Mouse (Mus musculus): ENCODE results near the gene Flvcr1. TPM values are rescaled to one million over a fixed set of nuclear protein-coding genes. Genes with fewer than 3 reads are reported as not detected.

Flvcr1 gene
- polyA plus RNA-seq, 1 experiment from 2014 or later, result 5.6 TPM

- peaks cover 22% of the 10 kb centered on the region for H3K36me3 ChIP-seq (ENCODE audit: control insufficient read depth, insufficient read depth, low read length)
These were observed 11.7 kb downstream of the Flvcr1 start for GRCm38 (mm10) chr1:191014271-191014670.

GRCm38 (mm10) chr1:191008707-191009106, 17.3 kb downstream of the Flvcr1 start:
- WGBS (ENCODE audit: insufficient replicate concordance), result 98% methylated on average over 5 of the region's 5 CpGs

More at GRCm38 (mm10) chr1:191014271-191014670, 11.7 kb downstream of the Flvcr1 start:
- no peaks in the 10 kb centered on the region for H3K9me3 ChIP-seq (replicated peaks; ENCODE audit: control insufficient read depth, low read length)
- 94% methylated on average over 3 of the region's 3 CpGs for WGBS (ENCODE audit: insufficient replicate concordance)
- H3K27me3 ChIP-seq (ENCODE audit: control insufficient read depth, insufficient read depth, low read length), result no peaks in the 10 kb centered on the region
- H3K4me1 ChIP-seq (ENCODE audit: control insufficient read depth, insufficient read depth, low read length), result no peaks in the 10 kb centered on the region
- H3K4me3 ChIP-seq (ENCODE audit: low read depth, low read length), result no peak overlapping the region
- ATAC-seq (replicated peaks; ENCODE audit: insufficient number of reproducible peaks, low FRiP score, low TSS enrichment), result no peak
- H3K4me2 ChIP-seq, result no peak overlapping the region
- H3K27ac ChIP-seq (ENCODE audit: low read depth, low read length), result no peak overlapping the region
- no peak overlapping the region for H3K9ac ChIP-seq (ENCODE audit: low read depth, low read length)

GRCm38 (mm10) chr1:191002201-191002600, 23.8 kb downstream of the Flvcr1 start:
- no peaks in the 10 kb centered on the region for H3K27me3 ChIP-seq (ENCODE audit: control insufficient read depth, insufficient read depth, low read length)
- H3K4me2 ChIP-seq, result no peak overlapping the region
- peaks cover 9% of the 10 kb centered on the region for H3K36me3 ChIP-seq (ENCODE audit: control insufficient read depth, insufficient read depth, low read length)
- no peak overlapping the region for H3K4me3 ChIP-seq (ENCODE audit: low read depth, low read length)
- WGBS (ENCODE audit: insufficient replicate concordance), result 65% methylated on average over 6 of the region's 6 CpGs
- H3K9ac ChIP-seq (ENCODE audit: low read depth, low read length), result no peak overlapping the region
- H3K9me3 ChIP-seq (replicated peaks; ENCODE audit: control insufficient read depth, low read length), result no peaks in the 10 kb centered on the region; the same call in 1 of the 2 replicates
- no peak overlapping the region for H3K27ac ChIP-seq (ENCODE audit: low read depth, low read length)
- no peaks in the 10 kb centered on the region for H3K4me1 ChIP-seq (ENCODE audit: control insufficient read depth, insufficient read depth, low read length)
- ATAC-seq (replicated peaks; ENCODE audit: insufficient number of reproducible peaks, low FRiP score, low TSS enrichment), result no peak; the same call in 1 of the 2 replicates

More at GRCm38 (mm10) chr1:191008707-191009106, 17.3 kb downstream of the Flvcr1 start:
- no peak for ATAC-seq (replicated peaks; ENCODE audit: insufficient number of reproducible peaks, low FRiP score, low TSS enrichment)
- Histone ChIP-seq H3K4me2 (no peak overlapping the region), H3K27ac (ENCODE audit: low read depth, low read length) (no peak overlapping the region), H3K9me3 (replicated peaks; ENCODE audit: control insufficient read depth, low read length) (no peaks in the 10 kb centered on the region), H3K4me1 (ENCODE audit: control insufficient read depth, insufficient read depth, low read length) (no peaks in the 10 kb centered on the region), H3K4me3 (ENCODE audit: low read depth, low read length) (no peak overlapping the region), H3K9ac (ENCODE audit: low read depth, low read length) (no peak overlapping the region), H3K27me3 (ENCODE audit: control insufficient read depth, insufficient read depth, low read length) (no peaks in the 10 kb centered on the region), H3K36me3 (ENCODE audit: control insufficient read depth, insufficient read depth, low read length) (peaks cover 37% of the 10 kb centered on the region)

- 76% methylated on average over 3 of the region's 3 CpGs for WGBS (ENCODE audit: insufficient replicate concordance)
- no peak for ATAC-seq (replicated peaks; ENCODE audit: insufficient number of reproducible peaks, low FRiP score, low TSS enrichment)
- H3K4me1 ChIP-seq (ENCODE audit: control insufficient read depth, insufficient read depth, low read length), result no peaks in the 10 kb centered on the region
- no peak overlapping the region for H3K4me3 ChIP-seq (ENCODE audit: low read depth, low read length)
- no peak overlapping the region for H3K4me2 ChIP-seq
- no peaks in the 10 kb centered on the region; the same call in 1 of the 2 replicates for H3K9me3 ChIP-seq (replicated peaks; ENCODE audit: control insufficient read depth, low read length)
- H3K27ac ChIP-seq (ENCODE audit: low read depth, low read length), result no peak overlapping the region
- no peaks in the 10 kb centered on the region for H3K27me3 ChIP-seq (ENCODE audit: control insufficient read depth, insufficient read depth, low read length)
- H3K36me3 ChIP-seq (ENCODE audit: control insufficient read depth, insufficient read depth, low read length), result peaks cover 6% of the 10 kb centered on the region
- no peak overlapping the region for H3K9ac ChIP-seq (ENCODE audit: low read depth, low read length)
These were observed 25.3 kb downstream of the Flvcr1 start for GRCm38 (mm10) chr1:191000686-191001085.

GRCm38 (mm10) chr1:190998027-190998426, 27.9 kb downstream of the Flvcr1 start:
- H3K27me3 ChIP-seq (ENCODE audit: control insufficient read depth, insufficient read depth, low read length), result no peaks in the 10 kb centered on the region
- no peaks in the 10 kb centered on the region; the same call in 1 of the 2 replicates for H3K9me3 ChIP-seq (replicated peaks; ENCODE audit: control insufficient read depth, low read length)
- H3K4me1 ChIP-seq (ENCODE audit: control insufficient read depth, insufficient read depth, low read length), result no peaks in the 10 kb centered on the region
- no peak overlapping the region for H3K4me3 ChIP-seq (ENCODE audit: low read depth, low read length)
- ATAC-seq (replicated peaks; ENCODE audit: insufficient number of reproducible peaks, low FRiP score, low TSS enrichment), result no peak
- WGBS (ENCODE audit: insufficient replicate concordance), result 97% methylated on average over 1 of the region's 1 CpGs
- H3K9ac ChIP-seq (ENCODE audit: low read depth, low read length), result no peak overlapping the region
- no peak overlapping the region for H3K4me2 ChIP-seq
- H3K27ac ChIP-seq (ENCODE audit: low read depth, low read length), result no peak overlapping the region
- no peaks in the 10 kb centered on the region for H3K36me3 ChIP-seq (ENCODE audit: control insufficient read depth, insufficient read depth, low read length)

GRCm38 (mm10) chr1:190996346-190996877, 29.5 kb downstream of the Flvcr1 start:
- no peaks in the 10 kb centered on the region; the same call in 1 of the 2 replicates for H3K9me3 ChIP-seq (replicated peaks; ENCODE audit: control insufficient read depth, low read length)
- H3K9ac ChIP-seq (ENCODE audit: low read depth, low read length), result no peak overlapping the region
- no peak overlapping the region for H3K4me3 ChIP-seq (ENCODE audit: low read depth, low read length)
- H3K4me2 ChIP-seq, result no peak overlapping the region
- no peak overlapping the region for H3K27ac ChIP-seq (ENCODE audit: low read depth, low read length)
- ATAC-seq (replicated peaks; ENCODE audit: insufficient number of reproducible peaks, low FRiP score, low TSS enrichment), result no peak
- H3K4me1 ChIP-seq (ENCODE audit: control insufficient read depth, insufficient read depth, low read length), result no peaks in the 10 kb centered on the region
- H3K27me3 ChIP-seq (ENCODE audit: control insufficient read depth, insufficient read depth, low read length), result no peaks in the 10 kb centered on the region
- WGBS (ENCODE audit: insufficient replicate concordance), result 66% methylated on average over 6 of the region's 6 CpGs
- H3K36me3 ChIP-seq (ENCODE audit: control insufficient read depth, insufficient read depth, low read length), result no peaks in the 10 kb centered on the region

- ATAC-seq (replicated peaks; ENCODE audit: insufficient number of reproducible peaks, low FRiP score, low TSS enrichment), result no peak
- Histone ChIP-seq H3K9me3 (replicated peaks; ENCODE audit: control insufficient read depth, low read length) (no peaks in the 10 kb centered on the region; the same call in 1 of the 2 replicates), H3K4me1 (ENCODE audit: control insufficient read depth, insufficient read depth, low read length) (no peaks in the 10 kb centered on the region), H3K36me3 (ENCODE audit: control insufficient read depth, insufficient read depth, low read length) (no peaks in the 10 kb centered on the region), H3K4me2 (no peak overlapping the region), H3K27me3 (ENCODE audit: control insufficient read depth, insufficient read depth, low read length) (no peaks in the 10 kb centered on the region), H3K4me3 (ENCODE audit: low read depth, low read length) (no peak overlapping the region), H3K9ac (ENCODE audit: low read depth, low read length) (no peak overlapping the region), H3K27ac (ENCODE audit: low read depth, low read length) (0 out of 2 replicates have a peak overlapping the region, but pooled peaks have one; percentile 11)
- WGBS (ENCODE audit: insufficient replicate concordance), result 55% methylated on average over 7 of the region's 7 CpGs
These were observed 30.4 kb downstream of the Flvcr1 start for GRCm38 (mm10) chr1:190995548-190995947.

GRCm38 (mm10) chr1:190989437-190990082, 36.4 kb downstream of the Flvcr1 start:
- Histone ChIP-seq H3K36me3 (ENCODE audit: control insufficient read depth, insufficient read depth, low read length) (no peaks in the 10 kb centered on the region), H3K27ac (ENCODE audit: low read depth, low read length) (no peak overlapping the region), H3K4me3 (ENCODE audit: low read depth, low read length) (no peak overlapping the region), H3K4me1 (ENCODE audit: control insufficient read depth, insufficient read depth, low read length) (no peaks in the 10 kb centered on the region), H3K4me2 (no peak overlapping the region), H3K9ac (ENCODE audit: low read depth, low read length) (no peak overlapping the region), H3K27me3 (ENCODE audit: control insufficient read depth, insufficient read depth, low read length) (no peaks in the 10 kb centered on the region), H3K9me3 (replicated peaks; ENCODE audit: control insufficient read depth, low read length) (no peaks in the 10 kb centered on the region)
- ATAC-seq (replicated peaks; ENCODE audit: insufficient number of reproducible peaks, low FRiP score, low TSS enrichment), result no peak
- 74% methylated on average over 9 of the region's 9 CpGs for WGBS (ENCODE audit: insufficient replicate concordance)

- H3K9ac ChIP-seq (ENCODE audit: low read depth, low read length), result no peak overlapping the region
- peaks cover 22% of the 10 kb centered on the region for H3K4me1 ChIP-seq (ENCODE audit: control insufficient read depth, insufficient read depth, low read length)
- no peaks in the 10 kb centered on the region for H3K36me3 ChIP-seq (ENCODE audit: control insufficient read depth, insufficient read depth, low read length)
- no peaks in the 10 kb centered on the region for H3K27me3 ChIP-seq (ENCODE audit: control insufficient read depth, insufficient read depth, low read length)
- 72% methylated on average over 4 of the region's 4 CpGs for WGBS (ENCODE audit: insufficient replicate concordance)
- no peaks in the 10 kb centered on the region for H3K9me3 ChIP-seq (replicated peaks; ENCODE audit: control insufficient read depth, low read length)
- H3K27ac ChIP-seq (ENCODE audit: low read depth, low read length), result no peak overlapping the region
- ATAC-seq (replicated peaks; ENCODE audit: insufficient number of reproducible peaks, low FRiP score, low TSS enrichment), result no peak
- H3K4me2 ChIP-seq, result no peak overlapping the region
- H3K4me3 ChIP-seq (ENCODE audit: low read depth, low read length), result no peak overlapping the region
These were observed 44.5 kb downstream of the Flvcr1 start for GRCm38 (mm10) chr1:190981412-190981811.

Data from heart, embryonic 11.5 days (tissue).